Mouse (Mus musculus): ENCODE data around the gene Fam234b. TPM values are rescaled to one million over a fixed set of nuclear protein-coding genes. Genes with fewer than 3 reads are reported as not detected.

Fam234b gene
- total and polyA plus RNA-seq, 3 experiments, result 7.5 to 37.3 (median 18.3) TPM

GRCm38 (mm10) chr6:135202668-135203067, 4.9 kb downstream of the Fam234b start:
- Histone ChIP-seq H3K4me1 (ENCODE audit: insufficient read depth, low read depth, low read length) (peaks cover 46% of the 10 kb centered on the region), H3K27me3 (ENCODE audit: insufficient read depth, low read length) (no peaks in the 10 kb centered on the region), H3K4me3 (ENCODE audit: low read depth, low read length) (no peak overlapping the region), H3K36me3 (replicated peaks) (peaks cover 35% of the 10 kb centered on the region), H3K9me3 (replicated peaks) (peaks cover 18% of the 10 kb centered on the region)
- ATAC-seq (ENCODE audit: extremely low read depth, insufficient number of reproducible peaks, low FRiP score, poor library complexity, severe bottlenecking) (no peak), DNase-seq (ENCODE audit: low spot score) (no peak)
- no peak for TF ChIP-seq CTCF (IDR thresholded peaks at IDR 0.05; ENCODE audit: low read depth, low read length)

DNA sequence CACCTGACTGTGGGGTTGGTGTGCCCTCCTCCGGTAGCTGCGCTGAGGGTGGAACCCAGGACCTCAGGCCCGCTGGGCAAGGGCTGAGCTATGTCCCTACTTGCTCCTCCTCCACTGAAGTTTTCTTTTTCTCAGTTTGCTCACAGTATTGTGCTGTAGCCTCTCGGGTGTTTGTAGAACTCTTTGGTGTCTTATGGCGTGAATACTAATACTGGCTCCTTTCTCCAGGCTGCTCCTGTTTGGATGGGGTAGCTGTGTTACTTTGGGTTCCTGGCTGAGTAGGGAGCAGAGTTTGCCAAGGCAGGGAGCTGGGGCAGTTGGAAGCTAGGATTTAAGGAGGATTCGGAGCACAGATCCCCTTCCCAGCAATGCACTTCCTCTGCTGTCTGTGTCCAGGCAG, 6.0 kb downstream of the Fam234b start:
- ATAC-seq (ENCODE audit: extremely low read depth, insufficient number of reproducible peaks, low FRiP score, poor library complexity, severe bottlenecking) (no peak), DNase-seq (ENCODE audit: low spot score) (no peak)
- Histone ChIP-seq H3K4me1 (ENCODE audit: insufficient read depth, low read depth, low read length) (peaks cover 46% of the 10 kb centered on the region), H3K36me3 (replicated peaks) (peaks cover 44% of the 10 kb centered on the region), H3K4me3 (ENCODE audit: low read depth, low read length) (no peak overlapping the region; the same call in 1 of the 2 replicates), H3K27me3 (ENCODE audit: insufficient read depth, low read length) (no peaks in the 10 kb centered on the region), H3K9me3 (replicated peaks) (peaks cover 13% of the 10 kb centered on the region)
- TF ChIP-seq POLR2AphosphoS5 (IDR thresholded peaks at IDR 0.05; ENCODE audit: insufficient replicate concordance, low read depth, low read length) (no peak), GATA2 (IDR thresholded peaks at IDR 0.05; ENCODE audit: borderline replicate concordance, low read depth, low read length) (no peak), TAL1 (conservative IDR thresholded peaks at IDR 0.05; ENCODE audit: low read depth, low read length) (no peak), GATA1 (IDR thresholded peaks at IDR 0.05; ENCODE audit: borderline replicate concordance, low read length) (no peak), CTCF (IDR thresholded peaks at IDR 0.05; ENCODE audit: low read depth, low read length) (no peak)

DNA sequence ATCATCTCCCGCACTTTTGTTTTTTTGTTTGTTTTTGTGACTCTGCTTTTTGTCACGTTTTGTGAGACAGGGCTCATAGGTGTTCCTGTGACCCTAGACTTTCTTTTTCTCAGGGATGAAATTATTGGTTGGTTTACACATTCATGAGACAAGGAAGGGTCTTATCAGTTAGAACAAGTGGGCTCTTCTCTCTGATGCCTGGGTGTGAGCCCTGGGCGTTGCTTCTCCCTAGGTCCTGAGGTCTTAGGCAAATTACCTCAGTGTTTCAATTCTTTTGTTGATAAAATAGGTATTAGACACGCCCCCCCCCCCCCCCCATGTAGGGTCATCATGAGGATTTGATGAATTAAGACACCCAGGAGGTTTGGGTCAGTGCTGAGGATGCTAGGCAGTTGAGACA, 7.1 kb downstream of the Fam234b start:
- ATAC-seq (ENCODE audit: extremely low read depth, insufficient number of reproducible peaks, low FRiP score, poor library complexity, severe bottlenecking) (no peak), DNase-seq (ENCODE audit: low spot score) (no peak)
- H3K4me1 ChIP-seq (ENCODE audit: insufficient read depth, low read depth, low read length), result peaks cover 47% of the 10 kb centered on the region
- H3K27me3 ChIP-seq (ENCODE audit: insufficient read depth, low read length), result no peaks in the 10 kb centered on the region
- H3K4me3 ChIP-seq (ENCODE audit: low read depth, low read length), result no peak overlapping the region
- H3K36me3 ChIP-seq (replicated peaks), result peaks cover 53% of the 10 kb centered on the region
- H3K9me3 ChIP-seq (replicated peaks), result peaks cover 19% of the 10 kb centered on the region
- no peak for TF ChIP-seq POLR2AphosphoS5 (IDR thresholded peaks at IDR 0.05; ENCODE audit: insufficient replicate concordance, low read depth, low read length)
- TF ChIP-seq GATA2 (IDR thresholded peaks at IDR 0.05; ENCODE audit: borderline replicate concordance, low read depth, low read length), result no peak
- TF ChIP-seq TAL1 (conservative IDR thresholded peaks at IDR 0.05; ENCODE audit: low read depth, low read length), result no peak
- TF ChIP-seq GATA1 (IDR thresholded peaks at IDR 0.05; ENCODE audit: borderline replicate concordance, low read length), result no peak

DNA sequence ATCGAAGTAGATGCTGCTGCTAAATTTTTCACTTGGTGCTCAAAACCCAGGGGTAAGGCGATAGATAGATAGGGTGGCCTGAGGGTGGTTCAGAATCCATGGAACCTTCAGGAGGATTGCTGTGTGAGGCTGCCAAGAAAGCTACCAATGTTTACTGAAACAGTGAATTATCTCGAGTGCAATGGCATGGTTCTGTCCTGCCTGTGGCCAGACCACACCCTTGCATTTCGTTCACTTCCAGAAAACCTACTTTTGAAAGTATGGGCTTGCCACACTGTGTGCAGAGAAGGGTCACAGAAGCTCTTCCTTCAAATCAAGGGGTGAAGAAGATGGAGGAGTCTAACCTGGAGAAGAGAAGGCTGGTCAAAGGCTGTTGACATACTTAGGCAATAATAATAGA, 8.0 kb downstream of the Fam234b start:
- peaks cover 19% of the 10 kb centered on the region for H3K9me3 ChIP-seq (replicated peaks)
- peaks cover 56% of the 10 kb centered on the region for H3K36me3 ChIP-seq (replicated peaks)
- ATAC-seq (ENCODE audit: extremely low read depth, insufficient number of reproducible peaks, low FRiP score, poor library complexity, severe bottlenecking), result no peak
- DNase-seq (ENCODE audit: low spot score), result no peak
- H3K27me3 ChIP-seq (ENCODE audit: insufficient read depth, low read length), result no peaks in the 10 kb centered on the region
- H3K4me3 ChIP-seq (ENCODE audit: low read depth, low read length), result no peak overlapping the region
- TF ChIP-seq GATA1 (IDR thresholded peaks at IDR 0.05; ENCODE audit: borderline replicate concordance, low read length) (no peak), GATA2 (IDR thresholded peaks at IDR 0.05; ENCODE audit: borderline replicate concordance, low read depth, low read length) (no peak), POLR2AphosphoS5 (IDR thresholded peaks at IDR 0.05; ENCODE audit: insufficient replicate concordance, low read depth, low read length) (no peak), CTCF (IDR thresholded peaks at IDR 0.05; ENCODE audit: low read depth, low read length) (no peak), TAL1 (conservative IDR thresholded peaks at IDR 0.05; ENCODE audit: low read depth, low read length) (no peak)
- H3K4me1 ChIP-seq (ENCODE audit: insufficient read depth, low read depth, low read length), result peaks cover 41% of the 10 kb centered on the region

GRCm38 (mm10) chr6:135206909-135207308, 9.1 kb downstream of the Fam234b start:
- TF ChIP-seq GATA2 (IDR thresholded peaks at IDR 0.05; ENCODE audit: borderline replicate concordance, low read depth, low read length) (no peak), CTCF (IDR thresholded peaks at IDR 0.05; ENCODE audit: low read depth, low read length) (no peak), GATA1 (IDR thresholded peaks at IDR 0.05; ENCODE audit: borderline replicate concordance, low read length) (no peak), TAL1 (conservative IDR thresholded peaks at IDR 0.05; ENCODE audit: low read depth, low read length) (no peak), POLR2AphosphoS5 (IDR thresholded peaks at IDR 0.05; ENCODE audit: insufficient replicate concordance, low read depth, low read length) (no peak)
- peaks cover 60% of the 10 kb centered on the region for H3K36me3 ChIP-seq (replicated peaks)
- H3K9me3 ChIP-seq (replicated peaks), result peaks cover 23% of the 10 kb centered on the region
- DNase-seq (ENCODE audit: low spot score), result no peak
- no peak for ATAC-seq (ENCODE audit: extremely low read depth, insufficient number of reproducible peaks, low FRiP score, poor library complexity, severe bottlenecking)
- no peaks in the 10 kb centered on the region for H3K27me3 ChIP-seq (ENCODE audit: insufficient read depth, low read length)
- H3K4me3 ChIP-seq (ENCODE audit: low read depth, low read length), result no peak overlapping the region
- peaks cover 49% of the 10 kb centered on the region for H3K4me1 ChIP-seq (ENCODE audit: insufficient read depth, low read depth, low read length)

- TF ChIP-seq GATA1 (IDR thresholded peaks at IDR 0.05; ENCODE audit: borderline replicate concordance, low read length), result no peak
- TF ChIP-seq CTCF (IDR thresholded peaks at IDR 0.05; ENCODE audit: low read depth, low read length), result no peak
- TF ChIP-seq GATA2 (IDR thresholded peaks at IDR 0.05; ENCODE audit: borderline replicate concordance, low read depth, low read length), result no peak
- TF ChIP-seq TAL1 (conservative IDR thresholded peaks at IDR 0.05; ENCODE audit: low read depth, low read length), result no peak
- no peak for TF ChIP-seq POLR2AphosphoS5 (IDR thresholded peaks at IDR 0.05; ENCODE audit: insufficient replicate concordance, low read depth, low read length)
- peaks cover 72% of the 10 kb centered on the region for H3K36me3 ChIP-seq (replicated peaks)
- H3K27me3 ChIP-seq (ENCODE audit: insufficient read depth, low read length), result no peaks in the 10 kb centered on the region
- peak overlapping the region; percentile 51; the same call in 1 of the 2 replicates for H3K4me3 ChIP-seq (ENCODE audit: low read depth, low read length)
- ATAC-seq (ENCODE audit: extremely low read depth, insufficient number of reproducible peaks, low FRiP score, poor library complexity, severe bottlenecking), result peak; percentile 66
- DNase-seq (ENCODE audit: low spot score), result peak; percentile 5
- H3K4me1 ChIP-seq (ENCODE audit: insufficient read depth, low read depth, low read length), result peaks cover 22% of the 10 kb centered on the region
- H3K9me3 ChIP-seq (replicated peaks), result peaks cover 27% of the 10 kb centered on the region
Observed at GRCm38 (mm10) chr6:135211169-135211568, 13.4 kb downstream of the Fam234b start.

GRCm38 (mm10) chr6:135212666-135213065, 14.9 kb downstream of the Fam234b start:
- H3K9me3 ChIP-seq (replicated peaks), result peaks cover 37% of the 10 kb centered on the region
- ATAC-seq (ENCODE audit: extremely low read depth, insufficient number of reproducible peaks, low FRiP score, poor library complexity, severe bottlenecking) (no peak), DNase-seq (ENCODE audit: low spot score) (no peak)
- peaks cover 22% of the 10 kb centered on the region for H3K4me1 ChIP-seq (ENCODE audit: insufficient read depth, low read depth, low read length)
- peaks cover 76% of the 10 kb centered on the region for H3K36me3 ChIP-seq (replicated peaks)
- no peak for TF ChIP-seq POLR2AphosphoS5 (IDR thresholded peaks at IDR 0.05; ENCODE audit: insufficient replicate concordance, low read depth, low read length)
- no peak for TF ChIP-seq GATA2 (IDR thresholded peaks at IDR 0.05; ENCODE audit: borderline replicate concordance, low read depth, low read length)
- TF ChIP-seq CTCF (IDR thresholded peaks at IDR 0.05; ENCODE audit: low read depth, low read length), result no peak
- no peak for TF ChIP-seq GATA1 (IDR thresholded peaks at IDR 0.05; ENCODE audit: borderline replicate concordance, low read length)
- no peak for TF ChIP-seq TAL1 (conservative IDR thresholded peaks at IDR 0.05; ENCODE audit: low read depth, low read length)
- H3K27me3 ChIP-seq (ENCODE audit: insufficient read depth, low read length), result no peaks in the 10 kb centered on the region
- H3K4me3 ChIP-seq (ENCODE audit: low read depth, low read length), result no peak overlapping the region

Measured in G1E (cell line).